Mouse (Mus musculus): ENCODE measurements around the gene Magoh. TPM values are rescaled to one million over a fixed set of nuclear protein-coding genes. Genes with fewer than 3 reads are reported as not detected.

Magoh gene
- total RNA-seq (2017): 87.4 and 106 TPM in 2 replicates

DNA sequence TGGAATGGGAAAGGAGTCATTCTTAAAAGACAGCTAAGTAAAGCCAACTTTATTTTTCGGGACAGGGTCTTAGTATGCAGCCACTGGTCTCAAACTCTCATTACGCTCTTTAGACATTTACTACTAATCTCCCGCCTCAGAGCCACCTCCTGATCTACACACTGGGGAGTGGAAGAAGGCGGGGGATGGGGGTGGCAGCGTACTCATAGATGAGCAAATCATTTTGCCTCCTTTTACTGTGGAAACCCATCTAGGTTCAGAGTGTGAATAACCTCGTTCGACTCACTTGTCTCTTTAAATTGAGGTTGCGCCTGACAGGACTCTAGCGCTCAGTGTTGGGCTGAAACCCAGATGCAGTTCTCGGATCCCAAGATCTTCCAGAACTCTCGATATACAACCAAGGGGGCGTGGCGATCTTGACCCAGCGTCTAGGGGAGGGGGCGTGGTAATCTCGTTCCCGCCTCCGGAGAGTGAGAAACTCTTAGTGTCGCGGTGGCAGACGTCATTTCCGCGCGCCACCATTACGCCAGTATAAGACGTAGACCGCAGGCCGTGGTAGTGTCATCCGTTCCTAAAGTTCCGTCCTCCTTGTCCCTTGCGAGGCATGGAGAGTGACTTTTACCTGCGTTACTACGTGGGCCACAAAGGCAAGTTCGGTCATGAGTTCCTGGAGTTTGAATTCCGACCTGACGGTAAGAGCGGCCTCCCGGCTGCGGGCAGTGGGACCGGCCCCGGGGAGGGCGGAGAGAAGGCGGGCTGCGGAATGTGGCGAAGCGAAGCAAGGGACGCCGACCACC lies at the start of gene Magoh:
Gene Magoh (plus strand): TSS at position 502 of the 797 bp plus-strand sequence.
- peak; percentile 99 for ATAC-seq (ENCODE audit: extremely low read depth, insufficient number of reproducible peaks, low FRiP score, poor library complexity, severe bottlenecking)

DNA sequence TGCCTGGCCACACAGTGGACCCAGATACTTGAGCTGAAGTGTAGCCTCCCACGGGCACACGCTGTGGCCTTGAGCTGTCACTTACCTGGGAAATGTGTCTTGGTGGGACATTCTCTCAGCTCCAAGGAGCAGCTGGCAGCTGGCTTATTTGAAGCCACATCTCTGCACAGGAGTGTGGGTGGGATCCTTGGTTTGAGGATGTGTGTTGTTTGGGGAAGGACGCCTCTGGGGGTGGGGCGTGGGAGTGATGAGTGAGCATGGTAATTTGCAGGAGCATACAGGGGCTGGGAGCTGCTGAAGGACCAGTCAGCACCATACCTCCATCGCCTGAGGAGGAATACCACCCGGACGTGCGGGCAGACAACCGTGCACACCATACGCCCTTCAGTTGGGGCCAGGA lies 49.4 kb upstream of the Magoh start:
- no peak for ATAC-seq (ENCODE audit: extremely low read depth, insufficient number of reproducible peaks, low FRiP score, poor library complexity, severe bottlenecking)

DNA sequence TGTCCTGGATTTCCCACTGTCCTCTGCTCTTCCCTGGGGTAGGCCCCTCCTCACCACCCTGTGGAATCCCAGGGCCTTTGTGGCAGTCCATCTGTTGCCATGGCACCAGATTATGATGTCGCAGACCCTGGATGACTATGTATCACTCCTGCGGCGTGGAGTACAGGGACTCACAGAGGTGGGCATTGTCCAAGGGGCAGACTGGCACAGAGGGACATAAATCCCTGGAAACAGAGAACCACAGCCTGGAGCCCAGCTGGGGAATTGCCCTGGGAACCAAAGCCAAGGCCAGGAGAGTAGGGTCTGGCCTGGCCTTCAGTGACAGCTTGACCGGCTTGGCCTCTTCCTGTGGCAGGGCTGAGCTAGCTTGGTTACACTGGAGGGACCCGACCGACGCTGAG lies 48.7 kb upstream of the Magoh start:
- ATAC-seq (ENCODE audit: extremely low read depth, insufficient number of reproducible peaks, low FRiP score, poor library complexity, severe bottlenecking): no peak

GRCm38 (mm10) chr4:107831678-107832077 lies 47.9 kb upstream of the Magoh start:
- no peak for ATAC-seq (ENCODE audit: extremely low read depth, insufficient number of reproducible peaks, low FRiP score, poor library complexity, severe bottlenecking)

GRCm38 (mm10) chr4:107833525-107833924 lies 46.0 kb upstream of the Magoh start:
- ATAC-seq (ENCODE audit: extremely low read depth, insufficient number of reproducible peaks, low FRiP score, poor library complexity, severe bottlenecking): no peak

GRCm38 (mm10) chr4:107834643-107835314 lies 44.8 kb upstream of the Magoh start:
- ATAC-seq (ENCODE audit: extremely low read depth, insufficient number of reproducible peaks, low FRiP score, poor library complexity, severe bottlenecking): no peak

DNA sequence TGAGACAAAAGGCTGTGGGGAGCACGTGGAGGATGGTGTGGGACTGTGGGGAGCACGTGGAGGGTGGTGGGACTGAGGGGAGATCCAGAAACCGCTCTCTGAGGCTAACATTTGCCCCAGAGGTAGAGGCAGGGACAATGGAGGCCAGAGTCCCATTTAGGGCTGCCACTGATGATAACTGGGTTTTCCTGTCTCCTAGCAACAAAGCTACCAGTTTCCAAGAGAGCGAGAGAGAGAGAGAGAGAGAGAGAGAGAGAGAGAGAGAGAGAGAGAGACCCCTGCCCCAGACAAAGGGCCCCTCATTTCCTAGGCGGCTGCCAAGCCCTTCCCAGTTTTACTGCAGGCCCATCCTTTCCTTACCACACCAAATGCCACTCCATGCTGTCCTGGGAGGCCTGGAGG lies 44.0 kb upstream of the Magoh start:
- ATAC-seq (ENCODE audit: extremely low read depth, insufficient number of reproducible peaks, low FRiP score, poor library complexity, severe bottlenecking): no peak

- no peak for ATAC-seq (ENCODE audit: extremely low read depth, insufficient number of reproducible peaks, low FRiP score, poor library complexity, severe bottlenecking)
These were observed 42.8 kb upstream of the Magoh start for GRCm38 (mm10) chr4:107836758-107837157.

GRCm38 (mm10) chr4:107837910-107838309 lies 41.6 kb upstream of the Magoh start:
- ATAC-seq (ENCODE audit: extremely low read depth, insufficient number of reproducible peaks, low FRiP score, poor library complexity, severe bottlenecking): no peak

GRCm38 (mm10) chr4:107843687-107844086 lies 35.9 kb upstream of the Magoh start:
- ATAC-seq (ENCODE audit: extremely low read depth, insufficient number of reproducible peaks, low FRiP score, poor library complexity, severe bottlenecking): no peak

GRCm38 (mm10) chr4:107844971-107845370 lies 34.6 kb upstream of the Magoh start:
- peak; percentile 54; the same call in 1 of the 2 replicates for ATAC-seq (ENCODE audit: extremely low read depth, insufficient number of reproducible peaks, low FRiP score, poor library complexity, severe bottlenecking)

DNA sequence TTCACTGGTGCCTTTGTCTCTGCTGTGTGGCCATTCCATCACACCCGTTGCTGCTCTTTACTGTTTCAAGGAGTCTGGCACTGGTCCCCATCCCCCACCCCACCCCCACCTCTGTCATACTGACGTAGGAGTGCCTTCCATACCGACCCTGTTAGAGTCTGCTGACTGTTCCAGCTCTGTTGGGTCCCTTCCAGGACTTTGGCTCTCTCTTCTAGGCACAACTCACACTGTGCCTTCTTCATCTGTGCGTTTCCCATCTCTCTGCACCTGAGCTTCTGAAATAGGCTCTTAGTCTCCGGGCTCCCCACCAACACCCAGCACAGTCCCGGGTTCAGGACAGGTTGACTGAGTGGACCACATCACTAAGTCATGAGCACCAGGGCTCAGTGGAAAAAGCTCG lies 32.8 kb upstream of the Magoh start:
- ATAC-seq (ENCODE audit: extremely low read depth, insufficient number of reproducible peaks, low FRiP score, poor library complexity, severe bottlenecking): no peak

- no peak for ATAC-seq (ENCODE audit: extremely low read depth, insufficient number of reproducible peaks, low FRiP score, poor library complexity, severe bottlenecking)
These were observed 31.0 kb upstream of the Magoh start for GRCm38 (mm10) chr4:107848546-107848945.

GRCm38 (mm10) chr4:107849621-107850020 lies 29.9 kb upstream of the Magoh start:
- no peak for ATAC-seq (ENCODE audit: extremely low read depth, insufficient number of reproducible peaks, low FRiP score, poor library complexity, severe bottlenecking)

DNA sequence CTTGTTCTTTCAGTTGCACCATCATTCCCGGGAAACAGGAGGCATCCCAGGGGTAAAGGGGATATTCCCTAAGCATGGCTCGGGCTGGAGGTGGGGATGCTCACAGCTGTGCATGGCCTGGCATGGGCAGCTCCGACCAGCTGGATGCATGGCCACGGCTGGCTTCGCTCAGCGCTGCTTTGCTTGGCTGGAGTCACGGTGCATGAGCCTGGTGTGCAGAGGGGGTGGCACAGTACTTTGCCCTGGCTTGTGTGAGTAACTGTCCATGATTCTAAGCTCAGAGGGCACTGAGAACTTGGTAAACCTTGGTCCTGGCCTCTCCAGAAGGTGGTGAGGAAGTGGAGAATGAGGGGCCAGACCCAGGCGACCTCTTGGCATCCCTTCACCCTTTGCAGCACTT lies 29.5 kb upstream of the Magoh start:
- no peak for ATAC-seq (ENCODE audit: extremely low read depth, insufficient number of reproducible peaks, low FRiP score, poor library complexity, severe bottlenecking)

- ATAC-seq (ENCODE audit: extremely low read depth, insufficient number of reproducible peaks, low FRiP score, poor library complexity, severe bottlenecking): no peak
These were observed 26.2 kb upstream of the Magoh start for GRCm38 (mm10) chr4:107853333-107853732.

DNA sequence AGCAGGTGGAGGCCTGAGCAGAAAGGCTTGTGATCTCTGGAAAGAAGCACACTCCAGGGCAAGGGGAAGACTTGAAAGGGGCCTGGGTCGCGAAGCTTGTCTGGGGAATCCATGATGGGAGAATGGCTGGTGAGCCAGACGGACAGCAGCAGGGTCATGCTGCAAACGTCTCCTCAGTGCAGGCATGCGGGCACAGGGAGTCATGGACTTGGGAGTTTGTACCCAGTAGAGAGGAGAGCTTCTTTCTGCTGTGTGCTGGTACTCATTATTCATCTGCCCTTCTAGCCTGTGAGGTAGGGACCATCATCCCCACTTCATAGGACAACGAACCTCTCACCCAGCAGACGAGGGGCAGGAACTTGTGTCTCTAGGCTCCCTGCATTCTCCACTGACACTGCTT lies 25.7 kb upstream of the Magoh start:
- ATAC-seq (ENCODE audit: extremely low read depth, insufficient number of reproducible peaks, low FRiP score, poor library complexity, severe bottlenecking): no peak

DNA sequence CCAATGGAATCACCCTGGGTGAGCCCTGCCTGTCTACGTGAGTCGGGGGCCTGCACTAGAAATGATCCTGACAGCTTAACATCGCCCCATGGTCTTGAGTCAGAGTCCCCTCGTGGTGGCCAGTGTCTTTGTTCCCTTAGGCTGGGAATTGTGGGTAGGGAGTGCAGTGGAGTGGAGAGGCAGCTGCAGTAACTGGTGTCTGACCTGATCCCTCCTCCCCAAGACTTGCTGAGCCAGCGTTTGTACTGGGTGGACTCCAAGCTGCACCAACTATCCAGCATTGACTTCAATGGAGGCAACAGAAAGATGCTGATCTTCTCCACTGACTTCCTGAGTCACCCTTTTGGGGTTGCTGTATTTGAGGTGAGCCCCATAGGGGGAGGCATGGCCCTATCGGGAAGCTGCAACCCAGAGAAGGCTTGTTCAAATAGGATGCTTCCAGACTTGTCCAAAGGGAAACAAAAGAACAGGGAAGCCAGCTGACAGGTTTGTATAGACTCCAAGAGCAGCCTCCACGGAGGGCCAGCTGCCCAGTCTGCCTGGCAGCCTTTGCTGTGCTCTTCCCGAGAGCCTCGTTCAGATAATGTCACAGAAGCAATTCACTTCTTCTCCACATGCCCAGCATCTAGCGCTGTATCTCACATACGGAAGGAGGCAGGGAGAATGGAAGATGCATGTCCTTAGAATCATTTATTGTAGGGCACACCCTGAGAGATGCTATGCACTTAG lies 22.4 kb upstream of the Magoh start:
- no peak for ATAC-seq (ENCODE audit: extremely low read depth, insufficient number of reproducible peaks, low FRiP score, poor library complexity, severe bottlenecking)

DNA sequence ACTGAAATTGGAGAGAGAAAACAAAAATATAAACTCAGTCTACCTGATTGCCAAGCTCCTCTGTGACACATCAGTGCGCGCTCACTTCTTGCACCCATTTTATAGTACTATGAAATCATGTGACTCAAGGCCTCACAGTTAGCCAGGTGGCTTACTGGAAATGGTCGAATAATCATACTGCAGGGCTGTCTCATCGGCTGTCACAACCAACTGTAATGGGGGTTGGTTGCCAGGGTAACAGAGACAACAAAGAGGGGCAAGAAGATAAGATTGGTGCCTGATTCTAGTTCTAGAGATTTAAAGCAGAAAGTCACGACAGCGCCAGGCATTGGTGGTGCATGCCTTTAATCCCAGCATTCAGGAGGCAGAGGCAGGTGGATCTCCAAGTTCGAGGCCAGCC lies 20.6 kb upstream of the Magoh start:
- ATAC-seq (ENCODE audit: extremely low read depth, insufficient number of reproducible peaks, low FRiP score, poor library complexity, severe bottlenecking): no peak

- no peak for ATAC-seq (ENCODE audit: extremely low read depth, insufficient number of reproducible peaks, low FRiP score, poor library complexity, severe bottlenecking)
These were observed 14.7 kb upstream of the Magoh start for GRCm38 (mm10) chr4:107864866-107865265.

All from neutrophil, adult 5-6 weeks (primary cell).